Mouse (Mus musculus): ENCODE measurements around the gene Nat10. TPM values are rescaled to one million over a fixed set of nuclear protein-coding genes. Genes with fewer than 3 reads are reported as not detected.

The Nat10 gene
- polyA plus RNA-seq, 1 experiment from 2014 or later = 23.9 TPM

- ATAC-seq (ENCODE audit: low FRiP score, low read depth) = peak; percentile 81
- peaks cover 45% of the 10 kb centered on the region for H3K36me3 ChIP-seq
- H3K4me2 ChIP-seq (replicated peaks) = no peak overlapping the region; the same call in 1 of the 2 replicates
- H3K9ac ChIP-seq = no peak overlapping the region
- no peak overlapping the region for H3K4me3 ChIP-seq
- H3K27ac ChIP-seq = no peak overlapping the region
- WGBS = 39% methylated on average over 11 of the region's 11 CpGs
- no peaks in the 10 kb centered on the region for H3K9me3 ChIP-seq
- no peaks in the 10 kb centered on the region for H3K27me3 ChIP-seq (replicated peaks)
- H3K4me1 ChIP-seq = peaks cover 8% of the 10 kb centered on the region
Observed at GRCm38 (mm10) chr2:103706226-103706625, 54.8 kb downstream of the Nat10 start.

- H3K4me2 ChIP-seq (replicated peaks) = no peak overlapping the region; the same call in 1 of the 2 replicates
- H3K27me3 ChIP-seq (replicated peaks) = no peaks in the 10 kb centered on the region
- no peak overlapping the region for H3K9ac ChIP-seq
- 79% methylated on average over 4 of the region's 4 CpGs for WGBS
- H3K4me3 ChIP-seq = no peak overlapping the region
- no peak overlapping the region for H3K27ac ChIP-seq
- peaks cover 41% of the 10 kb centered on the region for H3K36me3 ChIP-seq
- no peaks in the 10 kb centered on the region for H3K9me3 ChIP-seq
- ATAC-seq (ENCODE audit: low FRiP score, low read depth) = peak; percentile 15; the same call in 1 of the 2 replicates
- H3K4me1 ChIP-seq = peaks cover 8% of the 10 kb centered on the region
Observed at GRCm38 (mm10) chr2:103705826-103706225, 55.2 kb downstream of the Nat10 start.

GRCm38 (mm10) chr2:103703865-103704264, 57.2 kb downstream of the Nat10 start:
- Histone ChIP-seq H3K9ac (no peak overlapping the region), H3K9me3 (no peaks in the 10 kb centered on the region), H3K27me3 (replicated peaks) (no peaks in the 10 kb centered on the region), H3K36me3 (peaks cover 35% of the 10 kb centered on the region; the same call in 1 of the 2 replicates), H3K4me1 (peaks cover 8% of the 10 kb centered on the region), H3K4me3 (no peak overlapping the region), H3K4me2 (replicated peaks) (no peak overlapping the region), H3K27ac (no peak overlapping the region)
- 72% methylated on average over 4 of the region's 4 CpGs for WGBS
- no peak for ATAC-seq (ENCODE audit: low FRiP score, low read depth)

- Histone ChIP-seq H3K4me1 (peaks cover 8% of the 10 kb centered on the region), H3K9ac (no peak overlapping the region), H3K36me3 (peaks cover 32% of the 10 kb centered on the region; the same call in 1 of the 2 replicates), H3K4me3 (no peak overlapping the region), H3K27ac (no peak overlapping the region; the same call in 1 of the 2 replicates), H3K27me3 (replicated peaks) (no peaks in the 10 kb centered on the region), H3K4me2 (replicated peaks) (no peak overlapping the region), H3K9me3 (no peaks in the 10 kb centered on the region)
- ATAC-seq (ENCODE audit: low FRiP score, low read depth) = no peak
- WGBS = 86% methylated on average over 10 of the region's 10 CpGs
Observed at GRCm38 (mm10) chr2:103703336-103703735, 57.7 kb downstream of the Nat10 start.

GRCm38 (mm10) chr2:103700514-103700913, 60.6 kb downstream of the Nat10 start:
- WGBS = 77% methylated on average over 12 of the region's 12 CpGs
- Histone ChIP-seq H3K4me3 (no peak overlapping the region), H3K27ac (no peak overlapping the region), H3K9me3 (no peaks in the 10 kb centered on the region), H3K27me3 (replicated peaks) (no peaks in the 10 kb centered on the region), H3K36me3 (peaks cover 11% of the 10 kb centered on the region; the same call in 1 of the 2 replicates), H3K4me2 (replicated peaks) (no peak overlapping the region), H3K9ac (no peak overlapping the region), H3K4me1 (no peaks in the 10 kb centered on the region)
- no peak for ATAC-seq (ENCODE audit: low FRiP score, low read depth)

GRCm38 (mm10) chr2:103696177-103696576, 64.9 kb downstream of the Nat10 start:
- no peak overlapping the region for H3K9ac ChIP-seq
- no peak for ATAC-seq (ENCODE audit: low FRiP score, low read depth)
- H3K4me3 ChIP-seq = no peak overlapping the region
- no peak overlapping the region for H3K4me2 ChIP-seq (replicated peaks)
- no peaks in the 10 kb centered on the region for H3K27me3 ChIP-seq (replicated peaks)
- no peaks in the 10 kb centered on the region for H3K4me1 ChIP-seq
- WGBS = 69% methylated on average over 3 of the region's 3 CpGs
- no peak overlapping the region for H3K27ac ChIP-seq
- no peaks in the 10 kb centered on the region for H3K36me3 ChIP-seq
- no peaks in the 10 kb centered on the region for H3K9me3 ChIP-seq

GRCm38 (mm10) chr2:103694777-103695563, 66.1 kb downstream of the Nat10 start:
- no peaks in the 10 kb centered on the region for H3K9me3 ChIP-seq
- no peak overlapping the region for H3K27ac ChIP-seq
- WGBS = 76% methylated on average over 4 of the region's 4 CpGs
- ATAC-seq (ENCODE audit: low FRiP score, low read depth) = no peak
- H3K4me3 ChIP-seq = no peak overlapping the region
- no peaks in the 10 kb centered on the region for H3K36me3 ChIP-seq
- peaks cover 7% of the 10 kb centered on the region; the same call in 1 of the 2 replicates for H3K4me1 ChIP-seq
- H3K9ac ChIP-seq = no peak overlapping the region
- no peak overlapping the region for H3K4me2 ChIP-seq (replicated peaks)
- no peaks in the 10 kb centered on the region for H3K27me3 ChIP-seq (replicated peaks)

GRCm38 (mm10) chr2:103692810-103693209, 68.3 kb downstream of the Nat10 start:
- WGBS = 79% methylated on average over 1 of the region's 1 CpGs
- ATAC-seq (ENCODE audit: low FRiP score, low read depth) = no peak
- Histone ChIP-seq H3K4me3 (no peak overlapping the region), H3K27ac (no peak overlapping the region), H3K27me3 (replicated peaks) (no peaks in the 10 kb centered on the region), H3K4me1 (peaks cover 7% of the 10 kb centered on the region; the same call in 1 of the 2 replicates), H3K9ac (no peak overlapping the region), H3K9me3 (no peaks in the 10 kb centered on the region), H3K4me2 (replicated peaks) (no peak overlapping the region), H3K36me3 (no peaks in the 10 kb centered on the region)

- WGBS = 92% methylated on average over 1 of the region's 1 CpGs
- no peak overlapping the region for H3K27ac ChIP-seq
- no peak overlapping the region for H3K9ac ChIP-seq
Observed at GRCm38 (mm10) chr2:103691278-103691677, 69.8 kb downstream of the Nat10 start.

GRCm38 (mm10) chr2:103690828-103691227, 70.2 kb downstream of the Nat10 start:
- WGBS = 49% methylated on average over 5 of the region's 5 CpGs
- ATAC-seq (ENCODE audit: low FRiP score, low read depth) = no peak
- Histone ChIP-seq H3K4me3 (no peak overlapping the region), H3K9ac (no peak overlapping the region), H3K36me3 (no peaks in the 10 kb centered on the region), H3K4me1 (peaks cover 7% of the 10 kb centered on the region; the same call in 1 of the 2 replicates), H3K4me2 (replicated peaks) (no peak overlapping the region), H3K27ac (no peak overlapping the region), H3K27me3 (replicated peaks) (no peaks in the 10 kb centered on the region), H3K9me3 (no peaks in the 10 kb centered on the region)

More at GRCm38 (mm10) chr2:103691278-103691677, 69.8 kb downstream of the Nat10 start:
- ATAC-seq (ENCODE audit: low FRiP score, low read depth) = peak; percentile 9; the same call in 1 of the 2 replicates
- peaks cover 7% of the 10 kb centered on the region; the same call in 1 of the 2 replicates for H3K4me1 ChIP-seq
- H3K4me2 ChIP-seq (replicated peaks) = no peak overlapping the region
- H3K4me3 ChIP-seq = no peak overlapping the region
- no peaks in the 10 kb centered on the region for H3K9me3 ChIP-seq
- no peaks in the 10 kb centered on the region for H3K27me3 ChIP-seq (replicated peaks)
- no peaks in the 10 kb centered on the region for H3K36me3 ChIP-seq

GRCm38 (mm10) chr2:103690425-103690824, 70.6 kb downstream of the Nat10 start:
- no peaks in the 10 kb centered on the region for H3K9me3 ChIP-seq
- no peak overlapping the region for H3K4me2 ChIP-seq (replicated peaks)
- H3K36me3 ChIP-seq = no peaks in the 10 kb centered on the region
- WGBS = 26% methylated on average over 6 of the region's 6 CpGs
- peaks cover 7% of the 10 kb centered on the region; the same call in 1 of the 2 replicates for H3K4me1 ChIP-seq
- no peaks in the 10 kb centered on the region for H3K27me3 ChIP-seq (replicated peaks)
- H3K27ac ChIP-seq = no peak overlapping the region
- no peak for ATAC-seq (ENCODE audit: low FRiP score, low read depth)
- H3K4me3 ChIP-seq = no peak overlapping the region
- no peak overlapping the region for H3K9ac ChIP-seq

- H3K36me3 ChIP-seq = no peaks in the 10 kb centered on the region
- H3K9me3 ChIP-seq = no peaks in the 10 kb centered on the region
- no peaks in the 10 kb centered on the region for H3K27me3 ChIP-seq (replicated peaks)
- H3K4me1 ChIP-seq = peaks cover 10% of the 10 kb centered on the region; the same call in 1 of the 2 replicates
- no peak overlapping the region for H3K27ac ChIP-seq
- no peak overlapping the region for H3K9ac ChIP-seq
- H3K4me3 ChIP-seq = no peak overlapping the region
- no peak overlapping the region for H3K4me2 ChIP-seq (replicated peaks)
- ATAC-seq (ENCODE audit: low FRiP score, low read depth) = no peak
Observed at GRCm38 (mm10) chr2:103687888-103688287, 73.2 kb downstream of the Nat10 start.

Measured in neural tube, embryonic 12.5 days (tissue).